Mouse (Mus musculus) regulatory T cell (primary cell): ENCODE measurements around the gene Flnb.

ENCODE experiments used
- in situ Hi-C: fragments of 300-600 bp; cut with MboI, MseI; formaldehyde crosslinking; loops from one replicate; pipeline ENCODE4 v1.15.1; 2025; ENCODE audit warnings: high pct_unique_total_duplicates

Flnb gene

GRCm38 (mm10) chr14:7896126-7896525 is 78.4 kb downstream of the Flnb start:
- in situ Hi-C loops: loop anchor here (5.0 kb wide), 1 partner anchor 41 kb away; no protein-coding TSS in a partner anchor

GRCm38 (mm10) chr14:7896699-7897098 is 78.9 kb downstream of the Flnb start:
- in situ Hi-C loops: loop anchor here (5.0 kb wide), 1 partner anchor 41 kb away; no protein-coding TSS in a partner anchor

GRCm38 (mm10) chr14:7899986-7900385 is 82.2 kb downstream of the Flnb start:
- in situ Hi-C loops: loop anchor here (5.0 kb wide), 1 partner anchor 37 kb away; no protein-coding TSS in a partner anchor

GRCm38 (mm10) chr14:7900481-7901049 is 82.8 kb downstream of the Flnb start:
- in situ Hi-C loops: no loop called here

- in situ Hi-C loops: no loop called here
These were observed 83.9 kb downstream of the Flnb start for GRCm38 (mm10) chr14:7901484-7902240.

GRCm38 (mm10) chr14:7907058-7907457 is 89.3 kb downstream of the Flnb start:
- in situ Hi-C loops: no loop called here

GRCm38 (mm10) chr14:7909472-7909871 is 91.7 kb downstream of the Flnb start:
- in situ Hi-C loops: no loop called here

- in situ Hi-C loops: no loop called here
These were observed 96.1 kb downstream of the Flnb start for GRCm38 (mm10) chr14:7913842-7914241.

GRCm38 (mm10) chr14:7914461-7914860 is 96.7 kb downstream of the Flnb start:
- in situ Hi-C loops: no loop called here

GRCm38 (mm10) chr14:7918150-7918991 is 100.6 kb downstream of the Flnb start:
- in situ Hi-C loops: no loop called here

GRCm38 (mm10) chr14:7919309-7919708 is 101.6 kb downstream of the Flnb start:
- in situ Hi-C loops: no loop called here

GRCm38 (mm10) chr14:7919921-7920320 is 102.2 kb downstream of the Flnb start:
- in situ Hi-C loops: no loop called here

GRCm38 (mm10) chr14:7921459-7921858 is 103.7 kb downstream of the Flnb start:
- in situ Hi-C loops: no loop called here

GRCm38 (mm10) chr14:7923635-7924034 is 105.9 kb downstream of the Flnb start:
- in situ Hi-C loops: no loop called here

GRCm38 (mm10) chr14:7928362-7928761 is 110.6 kb downstream of the Flnb start:
- in situ Hi-C loops: no loop called here

GRCm38 (mm10) chr14:7929029-7929428 is 111.3 kb downstream of the Flnb start:
- in situ Hi-C loops: no loop called here

GRCm38 (mm10) chr14:7932151-7932550 is 114.4 kb downstream of the Flnb start:
- in situ Hi-C loops: no loop called here

GRCm38 (mm10) chr14:7934166-7934565 is 116.4 kb downstream of the Flnb start:
- in situ Hi-C loops: no loop called here

GRCm38 (mm10) chr14:7937052-7937630 is 119.4 kb downstream of the Flnb start:
- in situ Hi-C loops: loop anchor here (5.0 kb wide), 1 partner anchor 40 kb away; no protein-coding TSS in a partner anchor

- in situ Hi-C loops: loop anchor here (5.0 kb wide), 1 partner anchor 42 kb away; no protein-coding TSS in a partner anchor
These were observed 121.3 kb downstream of the Flnb start for GRCm38 (mm10) chr14:7938809-7939784.
